Mouse (Mus musculus): ENCODE measurements around the gene Catsper4.

GRCm38 (mm10) chr4:134185569-134185968, 41.6 kb downstream of the Catsper4 start:
- TF ChIP-seq EP300 (optimal IDR thresholded peaks at IDR 0.05) (no peak), CTCF (IDR thresholded peaks at IDR 0.05; ENCODE audit: low read depth) (no peak)

All from stomach, postnatal 0 days (tissue).